Mouse (Mus musculus) cerebellum, adult 8-10 months (tissue): ENCODE measurements at regions not wholly inside any gene's neighbourhood (a gene's known extent, or its start where the extent isn't known, plus 50 kb on each side); places are given as distances from the start of the nearest gene placed in this dataset.

Source experiments
- DNase-seq: peaks from one replicate; pipeline ENCODE4 v3.0.0; 2022

GRCm38 (mm10) chr4:152615155-152615554 lies 137.5 kb upstream of the Kcnab2 start:
- DNase-seq: no peak

- DNase-seq: no peak
Measured at GRCm38 (mm10) chr4:152614356-152615100, 136.9 kb upstream of the Kcnab2 start.
